Mouse (Mus musculus) embryonic facial prominence, embryonic 10.5 days (tissue): Measurements from ENCODE around the gene Ubac1. TPM values are rescaled to one million over a fixed set of nuclear protein-coding genes. Genes with fewer than 3 reads are reported as not detected.

Source experiments
- DNase-seq: peaks from one replicate; pipeline ENCODE4 v3.0.0-alpha.2; 2017; ENCODE audit warnings: low spot score
- H3K27ac ChIP-seq: fragments of 300-500 bp; sonication (generic); replicated peaks from 2 replicates; pipeline ENCODE4 v1.5.1; 2016; ENCODE audit warnings: mild to moderate bottlenecking
- H3K27me3 ChIP-seq: fragments of 300-500 bp; sonication (generic); replicated peaks from 2 replicates; pipeline ENCODE4 v1.6.1; 2016; ENCODE audit warnings: low read depth, mild to moderate bottlenecking; ENCODE audit not compliant: poor library complexity, severe bottlenecking
- H3K36me3 ChIP-seq: fragments of 300-500 bp; sonication (generic); replicated peaks from 2 replicates; pipeline ENCODE4 v1.6.1; 2016; ENCODE audit warnings: mild to moderate bottlenecking, moderate library complexity
- H3K4me1 ChIP-seq: fragments of 300-500 bp; sonication (generic); 2 replicates; pipeline ENCODE4 v1.6.1; 2016
- H3K4me3 ChIP-seq: fragments of 300-500 bp; sonication (generic); 2 replicates; pipeline ENCODE4 v1.5.1; 2016; ENCODE audit warnings: mild to moderate bottlenecking, moderate library complexity
- H3K9me3 ChIP-seq: fragments of 300-500 bp; sonication (generic); 2 replicates; pipeline ENCODE4 v1.6.1; 2016; ENCODE audit warnings: mild to moderate bottlenecking
- WGBS: fragments of 180-500 bp; shearing (Covaris S2); methylation state at CpG from one replicate; pipeline ENCODE4 v1.1.7; 2016; 5-methylcytosine and 5-hydroxymethylcytosine counted together
- polyA plus RNA-seq: library from polyadenylated mRNA; unstranded; fragments of >200 nt; fragmentation: Nextera tagmentation; extraction: Ambion mirVana; gene quantifications from 2 replicates; pipeline ENCODE4 v1.2.1, GENCODE M21; 2016

The Ubac1 gene
- polyA plus RNA-seq, 1 experiment from 2014 or later = 95.9 TPM

DNA sequence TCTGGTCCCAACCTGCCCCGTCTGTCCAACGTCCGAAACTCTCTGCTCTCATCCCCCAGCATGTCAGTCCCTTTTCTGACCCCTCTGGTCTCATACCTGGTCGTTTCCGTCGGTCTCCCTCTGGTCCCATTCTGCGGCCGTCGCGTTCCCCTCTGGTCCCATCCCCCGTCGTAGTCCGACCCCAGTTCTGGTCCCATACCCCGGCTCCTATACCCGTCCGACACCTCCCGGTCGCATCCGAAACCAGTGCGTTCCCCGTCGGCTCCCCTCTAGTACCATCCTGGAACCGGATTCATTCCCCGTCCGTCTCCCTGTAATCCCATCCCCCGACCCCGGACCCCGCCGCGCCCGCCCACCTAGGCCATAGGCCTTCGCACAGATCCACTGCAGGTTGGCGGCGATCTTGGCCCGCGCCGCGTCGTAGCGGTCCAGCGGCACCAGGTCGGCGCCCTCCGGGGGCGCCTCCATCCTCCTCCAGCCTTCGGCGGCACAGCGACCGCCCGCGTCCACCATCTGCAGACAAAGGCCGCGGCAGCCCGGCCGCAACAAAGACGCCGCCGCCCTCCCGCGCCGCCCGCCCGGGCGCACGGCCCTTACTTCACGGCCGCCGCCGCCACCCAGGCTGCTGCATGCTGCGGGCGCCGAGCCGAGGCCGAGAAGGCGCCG is 39.0 kb downstream of the Ubac1 start:
- Histone ChIP-seq H3K9me3 (no peaks in the 10 kb centered on the region), H3K4me3 (peak overlapping the region; percentile 97), H3K27me3 (peaks cover 18% of the 10 kb centered on the region), H3K4me1 (peaks cover 35% of the 10 kb centered on the region), H3K36me3 (peaks cover 17% of the 10 kb centered on the region), H3K27ac (peak overlapping the region; percentile 98)
- under 1% methylated on average over 76 of the region's 76 CpGs for WGBS
- peak; percentile 69 for DNase-seq

DNA sequence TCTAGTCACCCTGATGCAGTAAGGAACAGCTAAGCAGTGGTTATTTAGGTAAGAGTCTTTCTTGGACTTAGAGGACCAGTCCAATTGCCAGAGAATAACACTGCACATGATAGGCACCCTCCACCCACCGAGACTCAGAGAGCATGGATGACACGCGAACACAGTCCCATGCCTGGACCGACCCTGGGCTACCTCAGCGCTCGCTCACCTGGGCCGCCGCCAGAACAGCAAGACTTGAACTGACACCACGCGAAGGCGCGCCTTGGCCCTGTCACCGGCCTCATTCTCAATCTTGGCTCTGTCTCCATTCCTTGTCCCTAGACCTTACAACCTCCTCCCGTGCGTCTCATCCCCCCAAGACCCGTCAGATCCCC is 39.5 kb downstream of the Ubac1 start:
- 1% methylated on average over 16 of the region's 16 CpGs for WGBS

DNA sequence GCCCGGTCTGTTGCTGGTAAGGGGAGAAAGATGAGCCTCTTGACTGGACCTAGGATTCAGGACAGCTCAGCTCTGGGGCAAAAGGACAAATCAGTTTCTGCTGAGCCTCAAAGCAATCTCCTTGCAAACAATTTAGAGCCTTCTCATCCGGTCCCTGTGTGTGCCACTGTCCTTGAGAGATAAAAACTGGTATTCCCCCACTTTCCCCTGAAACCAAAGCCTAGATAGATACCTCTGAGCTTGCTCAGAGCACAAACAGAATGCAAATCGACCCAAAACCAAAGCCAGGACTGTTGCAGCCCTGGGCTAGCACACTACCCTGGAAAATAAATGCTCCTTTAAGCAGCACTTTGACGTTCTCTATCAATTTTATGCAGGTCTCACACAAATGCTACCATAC is 42.5 kb downstream of the Ubac1 start:
- Histone ChIP-seq H3K9me3 (no peaks in the 10 kb centered on the region), H3K36me3 (peaks cover 35% of the 10 kb centered on the region), H3K27ac (no peak overlapping the region), H3K4me3 (no peak overlapping the region), H3K4me1 (peaks cover 30% of the 10 kb centered on the region), H3K27me3 (no peaks in the 10 kb centered on the region)
- 86% methylated on average over 4 of the region's 4 CpGs for WGBS
- DNase-seq = no peak

More for the DNA sequence above, 39.5 kb downstream of the Ubac1 start:
- Histone ChIP-seq H3K9me3 (no peaks in the 10 kb centered on the region), H3K27ac (peak overlapping the region; percentile 98), H3K4me3 (peak overlapping the region; percentile 97), H3K27me3 (peaks cover 17% of the 10 kb centered on the region), H3K36me3 (peaks cover 18% of the 10 kb centered on the region), H3K4me1 (peaks cover 35% of the 10 kb centered on the region)
- peak; percentile 37 for DNase-seq

DNA sequence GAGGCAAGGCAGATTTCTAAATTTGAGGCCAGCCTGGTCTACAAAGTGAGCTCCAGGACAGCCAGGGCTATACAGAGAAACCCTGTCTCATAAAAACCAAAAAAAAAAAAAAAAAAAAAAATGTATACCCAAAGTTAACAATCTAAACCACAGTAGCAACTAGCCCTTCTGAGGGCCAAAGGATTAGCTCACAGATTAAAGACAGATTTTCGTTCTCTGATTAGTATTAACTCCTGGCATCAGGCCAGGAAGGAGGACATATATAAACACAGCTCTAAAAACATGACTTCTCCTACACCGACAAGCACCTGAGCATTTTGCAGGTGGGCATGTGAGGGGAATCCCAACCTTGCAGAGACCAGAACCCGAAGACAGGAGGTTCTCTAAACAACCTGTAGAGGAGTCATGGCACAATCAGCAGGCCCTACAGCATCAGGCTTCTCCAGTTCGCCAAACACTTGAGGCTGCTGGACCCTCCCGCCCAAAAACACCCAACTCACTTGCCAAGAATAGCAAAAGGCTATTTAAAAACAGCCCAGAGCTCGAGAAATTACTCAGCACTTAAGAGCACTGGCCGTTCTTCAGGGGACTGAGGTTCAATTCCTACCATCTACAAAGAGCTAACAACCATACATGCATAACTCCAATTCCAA is 43.8 kb downstream of the Ubac1 start:
- Histone ChIP-seq H3K27me3 (no peaks in the 10 kb centered on the region), H3K27ac (no peak overlapping the region), H3K36me3 (peaks cover 48% of the 10 kb centered on the region), H3K4me3 (no peak overlapping the region), H3K4me1 (peaks cover 27% of the 10 kb centered on the region), H3K9me3 (no peaks in the 10 kb centered on the region)
- DNase-seq = no peak
- 89% methylated on average over 7 of the region's 7 CpGs for WGBS

DNA sequence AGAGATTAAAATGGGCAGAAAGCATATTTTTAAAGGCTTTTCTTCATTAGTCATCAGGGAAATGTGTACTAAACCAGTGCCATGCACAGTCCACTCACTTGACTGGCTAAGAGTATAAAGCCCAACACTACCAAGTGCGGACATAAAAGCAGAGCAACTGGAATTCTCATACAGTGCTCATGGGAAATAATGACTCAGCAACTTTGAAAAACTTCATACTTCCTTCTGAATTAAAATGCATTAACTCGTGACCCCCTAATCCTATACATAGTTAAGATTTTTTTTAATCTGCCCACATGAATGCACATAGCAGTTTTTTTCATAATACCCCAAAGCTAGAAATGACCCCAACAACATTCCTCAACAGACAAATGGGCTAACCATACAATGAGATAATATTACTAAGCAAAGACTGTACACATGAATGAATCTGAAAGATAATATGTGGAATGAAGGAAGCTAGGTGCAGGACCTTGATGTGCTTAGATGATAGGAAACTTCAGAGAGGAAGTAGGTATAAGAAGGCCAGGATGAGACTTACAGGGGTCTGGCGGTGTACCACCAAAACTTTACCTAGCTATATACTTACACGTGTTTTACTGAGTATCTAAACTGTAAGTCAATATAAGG is 46.3 kb downstream of the Ubac1 start:
- no peaks in the 10 kb centered on the region for H3K27me3 ChIP-seq
- H3K4me1 ChIP-seq = peaks cover 9% of the 10 kb centered on the region
- no peak overlapping the region for H3K4me3 ChIP-seq
- 93% methylated on average over 4 of the region's 4 CpGs for WGBS
- no peaks in the 10 kb centered on the region for H3K9me3 ChIP-seq
- no peak for DNase-seq
- no peak overlapping the region for H3K27ac ChIP-seq
- H3K36me3 ChIP-seq = peaks cover 69% of the 10 kb centered on the region

DNA sequence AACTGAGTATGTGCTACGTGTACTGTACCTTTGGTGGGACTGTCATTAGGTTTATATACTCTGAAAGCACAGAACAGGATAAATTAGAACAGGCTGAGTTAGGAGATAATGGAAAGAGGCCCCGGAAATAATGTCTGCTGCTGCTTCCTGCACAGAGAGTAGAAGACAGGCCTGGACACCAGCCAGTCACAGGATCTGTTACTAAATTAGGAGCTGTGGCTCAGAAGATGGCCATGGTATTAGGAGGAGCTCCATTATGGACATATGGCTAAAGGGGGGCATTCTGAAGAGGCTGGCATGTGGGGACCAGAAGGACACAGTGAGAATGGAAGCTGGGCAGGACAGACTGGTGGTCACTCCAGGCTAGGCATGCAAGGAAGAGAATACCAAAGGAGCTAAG is 51.1 kb downstream of the Ubac1 start:
- no peaks in the 10 kb centered on the region for H3K27me3 ChIP-seq
- 0 out of 2 replicates have a peak, but pooled peaks cover 3% of the 10 kb centered on the region for H3K4me1 ChIP-seq
- 90% methylated on average over 2 of the region's 2 CpGs for WGBS
- no peak overlapping the region for H3K27ac ChIP-seq
- H3K4me3 ChIP-seq = no peak overlapping the region
- H3K36me3 ChIP-seq = peaks cover 83% of the 10 kb centered on the region
- H3K9me3 ChIP-seq = no peaks in the 10 kb centered on the region
- DNase-seq = no peak

DNA sequence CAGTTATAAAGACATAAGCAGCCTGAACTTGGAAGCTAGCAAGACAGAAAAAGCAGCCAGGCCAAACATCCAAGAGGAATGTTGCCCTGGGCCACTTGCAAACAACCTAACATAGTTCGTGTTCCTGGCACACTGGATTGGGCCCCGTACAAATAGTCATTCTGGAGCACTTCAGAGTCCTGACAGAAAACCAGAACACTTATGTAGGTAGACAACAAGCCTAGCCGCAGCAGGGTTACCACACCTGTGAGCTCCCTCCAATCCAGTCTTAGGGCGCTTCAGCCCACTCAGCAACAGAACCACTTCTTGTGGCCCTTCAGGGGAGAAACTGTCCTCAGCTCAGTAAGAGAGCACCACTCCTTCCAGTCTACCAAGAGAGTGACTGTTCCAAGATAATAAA is 52.2 kb downstream of the Ubac1 start:
- no peaks in the 10 kb centered on the region for H3K9me3 ChIP-seq
- no peak overlapping the region for H3K4me3 ChIP-seq
- H3K27me3 ChIP-seq = no peaks in the 10 kb centered on the region
- no peak overlapping the region for H3K27ac ChIP-seq
- H3K36me3 ChIP-seq = peaks cover 91% of the 10 kb centered on the region
- 0 out of 2 replicates have a peak, but pooled peaks cover 3% of the 10 kb centered on the region for H3K4me1 ChIP-seq
- WGBS = 90% methylated on average over 4 of the region's 4 CpGs
- DNase-seq = no peak

DNA sequence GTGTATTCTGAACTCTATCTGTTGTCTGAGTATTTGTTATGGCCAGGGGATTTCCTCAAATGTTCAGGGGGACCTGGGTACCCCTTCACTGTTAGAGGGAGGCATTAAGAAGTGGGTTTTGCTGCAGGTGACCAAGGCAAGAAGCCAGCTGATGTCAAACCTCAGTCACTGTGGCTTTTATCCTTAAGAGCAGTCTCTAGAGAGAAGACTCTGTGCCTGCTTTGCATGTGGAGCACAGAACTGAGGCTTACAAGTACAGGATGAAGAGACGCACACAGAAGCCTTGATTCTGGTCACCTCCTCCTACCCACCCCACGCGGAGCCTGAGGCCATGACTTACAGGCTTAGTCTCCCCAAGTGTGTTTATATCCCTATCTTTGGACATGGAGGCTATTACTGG is 72.3 kb downstream of the Ubac1 start:
- 91% methylated on average over 3 of the region's 3 CpGs for WGBS
- no peak overlapping the region for H3K27ac ChIP-seq
- H3K9me3 ChIP-seq = no peaks in the 10 kb centered on the region
- no peak overlapping the region for H3K4me3 ChIP-seq
- no peaks in the 10 kb centered on the region for H3K4me1 ChIP-seq
- DNase-seq = no peak
- H3K27me3 ChIP-seq = no peaks in the 10 kb centered on the region
- peaks cover 97% of the 10 kb centered on the region for H3K36me3 ChIP-seq

Other genes starting within 250 kb of the Ubac1 start
- not detected in 2 replicates for gene Lcn11, start 244.7 kb downstream of the Ubac1 start, polyA plus RNA-seq
- gene Gm13539, start 239.5 kb downstream of the Ubac1 start, polyA plus RNA-seq = not detected in 2 replicates
- gene Glt6d1, start 205.9 kb downstream of the Ubac1 start, polyA plus RNA-seq = not detected in 2 replicates
- gene Lcn9, start 198.6 kb downstream of the Ubac1 start, polyA plus RNA-seq = not detected in 2 replicates
- gene Sohlh1, start 174.5 kb downstream of the Ubac1 start, polyA plus RNA-seq = not detected in 2 replicates
- 0.10 and 0.23 TPM in 2 replicates for gene Kcnt1, start 158.0 kb downstream of the Ubac1 start, polyA plus RNA-seq
- gene Camsap1, start 38.5 kb downstream of the Ubac1 start, polyA plus RNA-seq = 36.1 and 41.9 TPM in 2 replicates
- 5.7 and 5.9 TPM in 2 replicates for gene Nacc2, start 101.5 kb upstream of the Ubac1 start, polyA plus RNA-seq
- 2.6 and 3.5 TPM in 2 replicates for gene Lhx3, start 186.5 kb upstream of the Ubac1 start, polyA plus RNA-seq
- 15.7 and 18.1 TPM in 2 replicates for gene Qsox2, start 215.8 kb upstream of the Ubac1 start, polyA plus RNA-seq